Mouse (Mus musculus) forebrain, embryonic 10.5 days (tissue): ENCODE results near the gene Adam10. TPM values are rescaled to one million over a fixed set of nuclear protein-coding genes. Genes with fewer than 3 reads are reported as not detected.

Experiments used
- DNase-seq: peaks from one replicate; pipeline ENCODE4 v3.0.0-alpha.2; 2017; ENCODE audit warnings: low spot score; ENCODE audit errors: extremely low spot score
- H3K27ac ChIP-seq: fragments of 300-500 bp; sonication (generic); 2 replicates; pipeline ENCODE4 v1.5.1; 2016; ENCODE audit warnings: mild to moderate bottlenecking
- H3K27me3 ChIP-seq: fragments of 300-500 bp; sonication (generic); 2 replicates; pipeline ENCODE4 v1.6.1; 2016; ENCODE audit warnings: mild to moderate bottlenecking; ENCODE audit not compliant: poor library complexity, severe bottlenecking
- H3K36me3 ChIP-seq: fragments of 300-500 bp; sonication (generic); replicated peaks from 2 replicates; pipeline ENCODE4 v1.6.1; 2016; ENCODE audit warnings: mild to moderate bottlenecking, moderate library complexity
- H3K4me1 ChIP-seq: fragments of 300-500 bp; sonication (generic); 2 replicates; pipeline ENCODE4 v1.6.1; 2016
- H3K4me3 ChIP-seq: fragments of 300-500 bp; sonication (generic); 2 replicates; pipeline ENCODE4 v1.5.1; 2016; ENCODE audit warnings: mild to moderate bottlenecking, moderate library complexity
- H3K9me3 ChIP-seq: fragments of 300-500 bp; sonication (generic); 2 replicates; pipeline ENCODE4 v1.6.1; 2016; ENCODE audit warnings: mild to moderate bottlenecking, moderate library complexity
- WGBS: fragments of 180-500 bp; shearing (Covaris S2); methylation state at CpG from one replicate; pipeline ENCODE4 v1.1.7; 2016; 5-methylcytosine and 5-hydroxymethylcytosine counted together
- polyA plus RNA-seq: library from polyadenylated mRNA; unstranded; fragments of >200 nt; fragmentation: Nextera tagmentation; extraction: Ambion mirVana; gene quantifications from 2 replicates; pipeline ENCODE4 v1.2.1, GENCODE M21; 2016

Gene Adam10
- polyA plus RNA-seq, 1 experiment from 2014 or later, result 60.6 TPM

DNA sequence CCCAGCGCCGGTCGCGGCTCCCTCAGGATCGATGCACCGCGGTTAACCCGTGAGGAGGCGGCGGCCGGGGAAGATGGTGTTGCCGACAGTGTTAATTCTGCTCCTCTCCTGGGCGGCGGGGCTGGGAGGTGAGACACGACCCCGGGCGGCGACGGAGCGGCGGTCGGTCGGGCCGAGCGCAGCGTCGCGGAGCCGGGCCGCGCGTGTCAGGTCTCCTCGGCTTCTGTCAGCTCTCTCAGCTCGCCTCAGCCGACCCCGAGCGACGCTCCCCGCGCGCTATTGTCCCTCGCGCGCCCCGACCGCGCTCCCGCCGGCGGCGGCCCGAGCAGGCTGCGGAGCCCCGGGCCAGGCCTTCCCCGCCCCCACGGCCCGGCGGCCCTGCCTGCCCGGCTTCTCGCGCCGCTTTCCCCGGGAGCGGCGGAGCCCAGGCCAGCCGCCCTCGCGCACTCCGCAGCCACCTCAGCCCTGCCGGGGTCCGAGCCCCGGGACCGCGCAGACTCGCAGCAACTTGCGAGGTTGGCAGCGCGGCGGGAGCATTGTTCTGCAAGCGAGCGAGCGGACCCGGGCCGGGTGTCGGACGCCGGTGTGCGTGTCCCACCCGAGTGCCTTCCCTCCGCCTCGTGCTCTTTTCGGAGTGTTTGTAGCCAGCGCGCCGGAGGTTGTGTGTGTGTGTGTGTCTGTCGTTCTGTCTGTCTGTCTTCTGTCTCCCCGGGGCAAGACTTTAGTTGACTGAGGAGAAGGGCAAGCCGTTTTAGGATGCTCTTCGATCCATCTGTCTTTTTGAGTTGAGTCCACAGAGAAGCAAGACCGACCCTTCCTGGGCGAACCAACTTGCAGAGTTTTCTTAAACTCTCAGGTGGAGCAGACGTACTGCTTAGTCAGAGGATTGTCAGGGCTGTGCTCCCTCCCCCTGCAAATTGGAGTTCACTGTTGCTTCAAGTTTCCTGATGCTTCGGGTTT, 615 bp downstream of the Adam10 start:
- Histone ChIP-seq H3K36me3 (no peaks in the 10 kb centered on the region), H3K4me3 (peak overlapping the region; percentile 97), H3K4me1 (peaks cover 28% of the 10 kb centered on the region), H3K9me3 (no peaks in the 10 kb centered on the region), H3K27ac (peak overlapping the region; percentile 97), H3K27me3 (no peaks in the 10 kb centered on the region)
- peak; percentile 68 for DNase-seq
- under 1% methylated on average over 102 of the region's 103 CpGs for WGBS

DNA sequence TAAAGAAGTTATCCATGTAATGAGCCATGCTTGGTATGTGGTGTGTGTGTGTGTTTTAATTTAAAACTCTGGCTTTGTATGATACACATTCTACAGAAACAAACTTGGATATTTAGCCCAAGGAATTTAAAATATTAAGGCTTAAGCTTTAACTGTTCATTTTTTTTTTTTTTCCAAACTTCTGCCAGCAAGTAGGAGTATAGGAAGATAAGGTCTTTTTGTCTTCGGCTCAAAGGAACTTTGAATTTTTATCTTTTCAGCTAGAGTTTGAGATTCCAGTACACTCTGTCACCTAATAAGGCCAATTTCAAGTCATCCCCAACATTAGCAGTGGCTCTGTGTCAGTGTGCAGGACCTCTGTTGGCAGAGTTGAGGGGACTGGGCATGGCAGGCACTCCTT, 3.4 kb downstream of the Adam10 start:
- Histone ChIP-seq H3K27ac (no peak overlapping the region), H3K4me3 (no peak overlapping the region), H3K4me1 (peaks cover 28% of the 10 kb centered on the region), H3K36me3 (no peaks in the 10 kb centered on the region), H3K9me3 (no peaks in the 10 kb centered on the region), H3K27me3 (no peaks in the 10 kb centered on the region)
- no peak for DNase-seq
- 91% methylated on average over 1 of the region's 1 CpGs for WGBS

DNA sequence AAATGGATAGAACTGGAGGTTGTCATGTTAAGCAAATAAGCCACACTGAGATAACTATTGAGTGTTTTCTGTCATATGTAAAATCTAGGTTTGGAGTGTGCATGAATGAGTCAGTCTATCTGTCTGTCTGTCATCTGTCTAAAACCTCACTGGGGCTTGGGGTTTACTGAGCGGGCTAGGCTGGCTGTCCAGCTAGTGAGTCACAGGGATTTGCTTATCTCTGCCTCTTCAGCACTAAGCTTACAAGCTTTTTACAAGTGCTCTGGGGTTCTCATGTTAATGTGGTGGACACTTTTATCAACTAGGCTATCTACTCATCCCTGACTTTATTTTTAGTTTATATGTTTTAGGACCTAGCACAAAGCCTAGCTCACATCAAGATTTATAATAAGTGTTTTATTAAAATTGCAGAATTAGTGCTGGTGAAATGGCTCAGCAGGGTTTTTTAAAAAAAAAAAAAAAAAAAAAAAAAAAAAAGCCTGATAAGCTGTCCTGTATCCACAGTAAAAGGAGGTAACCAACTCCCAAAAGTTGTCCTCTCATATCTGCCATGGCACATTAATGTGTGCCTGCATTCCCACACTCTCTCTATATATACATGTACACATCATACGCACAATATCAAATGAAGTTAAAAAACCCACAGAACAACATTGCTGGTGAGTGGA, 9.6 kb downstream of the Adam10 start:
- no peak overlapping the region for H3K4me3 ChIP-seq
- H3K9me3 ChIP-seq, result no peaks in the 10 kb centered on the region
- no peaks in the 10 kb centered on the region for H3K36me3 ChIP-seq
- no peak overlapping the region for H3K27ac ChIP-seq
- no peaks in the 10 kb centered on the region for H3K4me1 ChIP-seq
- DNase-seq, result no peak
- 93% methylated on average over 2 of the region's 2 CpGs for WGBS
- no peaks in the 10 kb centered on the region for H3K27me3 ChIP-seq

DNA sequence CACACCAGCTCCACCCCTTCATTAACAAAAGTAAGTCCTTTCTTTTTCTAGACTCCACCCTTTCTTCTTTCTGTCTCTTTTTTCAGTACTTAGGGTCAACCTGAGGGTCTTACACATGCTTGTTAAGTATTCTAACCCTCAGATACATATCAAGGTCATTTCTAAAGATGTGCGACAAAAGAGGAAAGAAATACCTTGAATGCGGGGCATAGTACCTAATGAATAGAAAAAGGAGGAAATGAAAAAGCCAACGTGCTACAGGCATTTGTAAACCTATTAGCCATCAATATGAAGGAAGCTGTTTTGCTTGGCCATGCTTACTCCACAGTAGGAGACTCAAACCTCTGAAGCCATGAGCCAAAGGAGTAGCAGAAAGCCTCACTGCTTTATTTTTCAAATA, 11.1 kb downstream of the Adam10 start:
- WGBS, result 81% methylated on average over 3 of the region's 3 CpGs
- Histone ChIP-seq H3K36me3 (no peaks in the 10 kb centered on the region), H3K9me3 (no peaks in the 10 kb centered on the region), H3K27me3 (no peaks in the 10 kb centered on the region), H3K27ac (no peak overlapping the region), H3K4me1 (no peaks in the 10 kb centered on the region), H3K4me3 (no peak overlapping the region)
- no peak for DNase-seq

DNA sequence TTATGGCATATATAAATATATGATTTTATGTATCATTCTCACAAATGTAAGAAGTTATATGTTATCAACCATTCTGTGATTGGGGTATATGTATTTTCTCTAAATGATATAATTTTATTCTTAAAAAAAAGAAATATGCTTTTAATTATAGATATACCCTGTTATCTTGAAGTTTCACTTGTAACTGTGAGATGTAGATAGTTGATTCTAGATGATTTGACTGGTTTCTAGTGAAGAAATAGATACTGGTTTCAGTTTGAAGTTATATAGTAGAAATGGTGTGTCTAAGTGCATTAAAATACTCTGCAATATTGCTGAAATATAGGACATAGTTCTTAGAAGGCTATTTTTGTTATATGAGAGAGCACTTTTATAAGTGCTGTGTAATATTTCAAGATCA, 11.8 kb downstream of the Adam10 start:
- Histone ChIP-seq H3K9me3 (no peaks in the 10 kb centered on the region), H3K36me3 (no peaks in the 10 kb centered on the region), H3K27ac (no peak overlapping the region), H3K4me3 (no peak overlapping the region), H3K4me1 (no peaks in the 10 kb centered on the region), H3K27me3 (no peaks in the 10 kb centered on the region)
- no peak for DNase-seq

DNA sequence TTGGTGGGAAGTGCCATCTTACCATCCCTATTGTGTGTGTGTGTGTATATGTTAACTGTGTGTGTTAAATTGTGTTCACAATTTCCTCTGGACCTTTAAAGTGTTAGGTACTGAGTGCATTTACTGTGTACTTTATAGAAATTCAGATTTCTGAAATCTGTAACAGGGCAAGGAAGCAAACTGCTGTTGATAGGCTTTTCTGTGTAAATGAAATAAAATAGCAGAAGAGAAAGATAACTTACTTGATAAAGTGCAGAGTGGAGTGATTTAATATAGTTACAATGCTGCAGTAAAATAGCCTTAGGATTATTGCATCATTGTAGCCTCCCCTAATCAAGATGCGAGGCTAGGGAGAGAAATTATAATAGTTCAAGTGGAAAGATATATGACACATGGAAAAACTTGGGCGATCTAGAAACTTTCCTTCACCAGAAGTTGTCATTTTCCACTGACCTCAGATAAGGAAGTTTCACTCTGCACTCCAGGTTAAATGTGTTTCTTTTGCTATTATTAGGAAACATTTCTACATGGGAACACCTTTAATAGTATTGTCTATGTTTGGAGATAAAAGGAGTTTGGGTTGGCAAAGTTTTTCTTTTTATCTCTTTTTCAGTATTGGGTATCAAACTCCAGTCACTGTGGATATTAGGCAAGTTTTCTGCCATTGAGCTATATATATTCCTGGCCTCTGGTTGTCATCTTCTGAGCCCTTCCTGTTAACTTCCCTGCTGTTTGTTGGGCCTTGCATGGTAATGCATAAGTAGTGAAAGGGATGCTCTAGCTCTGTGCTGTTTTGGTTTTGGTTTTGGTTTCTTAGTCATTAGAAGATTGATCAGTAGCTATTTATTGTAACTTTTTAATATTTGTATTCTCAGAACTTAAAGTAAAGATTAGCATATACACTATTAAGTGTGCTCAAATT, 13.2 kb downstream of the Adam10 start:
- no peak overlapping the region for H3K4me3 ChIP-seq
- H3K4me1 ChIP-seq, result no peaks in the 10 kb centered on the region
- DNase-seq, result no peak
- 84% methylated on average over 2 of the region's 2 CpGs for WGBS
- H3K27ac ChIP-seq, result no peak overlapping the region
- H3K36me3 ChIP-seq, result no peaks in the 10 kb centered on the region
- no peaks in the 10 kb centered on the region for H3K9me3 ChIP-seq
- no peaks in the 10 kb centered on the region for H3K27me3 ChIP-seq

DNA sequence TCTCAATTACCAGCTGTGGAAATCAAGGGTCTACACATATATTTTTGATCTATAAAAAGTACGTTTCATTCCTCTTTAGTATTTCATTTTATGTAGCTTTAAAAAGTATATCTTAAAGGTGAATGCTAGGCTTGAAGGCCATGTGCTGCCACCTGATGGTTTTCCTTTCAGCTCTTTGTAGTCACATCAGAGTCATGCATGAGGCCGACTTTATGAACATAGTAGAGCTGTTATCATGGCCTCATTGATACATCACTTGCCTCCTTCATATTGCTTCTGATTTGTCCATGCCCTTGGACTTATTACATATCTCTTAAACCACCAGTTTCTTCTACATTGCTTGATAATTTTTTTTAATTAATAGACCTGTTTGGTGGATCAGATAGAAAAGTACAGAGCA, 16.9 kb downstream of the Adam10 start:
- H3K4me3 ChIP-seq, result no peak overlapping the region
- WGBS, result 86% methylated on average over 2 of the region's 2 CpGs
- no peak overlapping the region for H3K27ac ChIP-seq
- H3K36me3 ChIP-seq, result no peaks in the 10 kb centered on the region
- H3K9me3 ChIP-seq, result no peaks in the 10 kb centered on the region
- H3K4me1 ChIP-seq, result peaks cover 3% of the 10 kb centered on the region
- H3K27me3 ChIP-seq, result no peaks in the 10 kb centered on the region
- no peak for DNase-seq

DNA sequence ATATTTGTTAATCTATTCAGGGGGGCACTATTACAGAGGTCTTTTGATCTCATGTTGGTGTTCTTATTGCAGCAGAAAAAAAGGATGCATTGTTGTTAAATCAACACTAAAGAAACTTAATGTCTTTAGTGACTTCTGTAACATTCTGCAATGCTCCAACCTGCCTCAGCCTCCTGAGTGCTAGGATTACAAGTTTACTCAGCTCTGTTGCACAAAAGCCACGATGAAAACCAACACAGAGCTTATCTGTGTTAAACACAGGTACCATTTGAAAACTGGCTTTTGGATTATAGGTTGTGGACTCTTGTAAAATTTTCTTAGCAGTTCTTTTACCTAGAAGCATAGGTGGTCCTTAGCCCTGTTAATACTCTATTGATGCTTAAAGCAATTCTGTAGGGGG, 19.3 kb downstream of the Adam10 start:
- H3K36me3 ChIP-seq, result no peaks in the 10 kb centered on the region
- H3K4me3 ChIP-seq, result no peak overlapping the region
- H3K27ac ChIP-seq, result no peak overlapping the region
- WGBS, result 88% methylated on average over 1 of the region's 1 CpGs
- DNase-seq, result no peak
- peaks cover 6% of the 10 kb centered on the region for H3K4me1 ChIP-seq
- H3K27me3 ChIP-seq, result no peaks in the 10 kb centered on the region
- H3K9me3 ChIP-seq, result no peaks in the 10 kb centered on the region

DNA sequence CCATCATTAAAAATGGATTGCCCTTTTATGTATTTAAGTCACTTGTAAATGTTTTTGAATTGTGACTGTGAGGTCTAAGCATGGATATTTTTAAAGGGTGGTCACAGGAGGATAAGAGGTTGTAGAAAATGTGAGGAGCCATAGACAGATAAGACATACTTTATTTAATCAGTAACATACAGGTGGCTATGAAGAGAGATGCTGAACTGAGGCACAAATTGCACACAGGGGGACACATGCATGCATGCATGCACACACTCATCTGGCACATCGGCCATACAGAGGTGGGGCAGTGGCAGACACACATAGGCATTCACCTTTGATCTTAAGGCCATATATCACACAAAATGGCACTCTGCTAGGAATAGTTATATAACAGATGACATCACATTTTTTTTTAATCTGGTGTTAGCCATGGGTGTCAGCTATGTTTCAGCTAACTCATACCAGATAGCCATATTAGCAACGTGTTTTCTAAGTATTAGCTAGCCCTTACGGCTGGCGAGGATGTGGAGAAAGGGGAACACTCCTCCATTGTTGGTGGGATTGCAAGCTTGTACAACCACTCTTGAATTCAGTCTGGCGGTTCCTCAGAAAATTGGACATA, 24.9 kb downstream of the Adam10 start:
- Histone ChIP-seq H3K4me3 (no peak overlapping the region), H3K27ac (no peak overlapping the region), H3K4me1 (peaks cover 6% of the 10 kb centered on the region), H3K27me3 (no peaks in the 10 kb centered on the region), H3K9me3 (no peaks in the 10 kb centered on the region), H3K36me3 (peaks cover 20% of the 10 kb centered on the region)
- 95% methylated on average over 5 of the region's 5 CpGs for WGBS
- DNase-seq, result no peak

DNA sequence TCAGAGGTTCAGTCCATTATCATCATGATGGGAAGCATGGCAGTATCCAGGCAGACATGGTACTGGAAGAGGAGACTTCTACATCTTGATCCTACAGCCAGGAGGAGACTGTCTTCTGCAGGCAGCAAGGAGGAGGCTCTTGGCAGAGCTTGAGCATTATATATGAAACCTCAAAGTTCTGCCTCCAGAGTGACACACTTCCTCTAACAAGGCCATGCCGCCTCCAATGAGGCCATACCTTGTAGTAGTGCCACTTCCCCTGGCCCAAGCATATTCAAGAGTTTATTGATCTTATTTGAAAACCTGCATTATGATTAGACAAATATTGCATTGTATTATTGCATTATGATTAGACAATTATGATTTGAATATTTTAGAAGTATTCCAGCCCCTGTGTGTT, 27.6 kb downstream of the Adam10 start:
- DNase-seq, result no peak
- Histone ChIP-seq H3K27me3 (no peaks in the 10 kb centered on the region), H3K27ac (no peak overlapping the region), H3K9me3 (no peaks in the 10 kb centered on the region), H3K4me1 (no peaks in the 10 kb centered on the region), H3K4me3 (no peak overlapping the region), H3K36me3 (peaks cover 20% of the 10 kb centered on the region)
- 94% methylated on average over 1 of the region's 1 CpGs for WGBS

DNA sequence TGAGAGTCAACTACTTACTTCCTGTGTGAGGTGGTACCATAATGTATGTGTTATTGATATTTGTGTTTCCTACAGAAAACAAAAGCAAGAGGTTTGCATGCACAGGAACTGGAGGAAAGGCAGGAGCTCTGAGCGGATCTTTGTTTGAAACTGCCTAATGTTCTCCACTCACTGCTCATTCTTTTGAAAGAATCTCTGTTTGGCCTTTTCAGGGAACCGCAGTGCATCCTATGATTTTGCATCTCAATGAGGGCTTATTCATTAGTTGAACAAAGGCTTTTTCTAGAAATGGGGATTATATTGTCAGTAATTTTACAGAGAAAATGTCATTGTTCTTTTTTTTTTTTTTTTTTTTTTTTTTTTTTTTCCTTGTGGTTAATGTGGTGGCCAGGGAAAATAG, 50.7 kb downstream of the Adam10 start:
- 0 out of 2 replicates have a peak, but pooled peaks cover 5% of the 10 kb centered on the region for H3K36me3 ChIP-seq
- 40% methylated on average over 2 of the region's 2 CpGs for WGBS
- no peaks in the 10 kb centered on the region for H3K9me3 ChIP-seq
- H3K27ac ChIP-seq, result no peak overlapping the region
- H3K4me1 ChIP-seq, result peaks cover 15% of the 10 kb centered on the region
- no peak for DNase-seq
- H3K4me3 ChIP-seq, result no peak overlapping the region
- H3K27me3 ChIP-seq, result no peaks in the 10 kb centered on the region

DNA sequence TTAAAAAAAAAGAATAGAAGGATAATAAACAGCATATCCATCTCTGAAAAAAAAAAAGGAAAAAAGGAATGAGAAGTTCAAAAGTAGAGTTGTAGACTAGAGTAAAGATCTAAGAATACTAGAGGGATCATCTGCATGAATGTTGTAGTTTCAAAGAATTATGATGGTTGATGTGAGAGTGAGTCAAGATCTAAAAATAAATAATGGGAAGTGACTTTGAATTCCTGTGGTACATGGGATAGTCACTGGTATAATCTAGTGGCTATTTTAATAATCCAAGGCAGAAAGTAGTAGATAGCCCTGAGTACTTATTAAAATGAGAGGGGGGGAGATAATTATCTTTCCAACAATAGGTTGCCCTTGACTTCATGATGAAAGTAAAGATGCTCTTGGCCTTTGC, 52.3 kb downstream of the Adam10 start:
- peaks cover 15% of the 10 kb centered on the region for H3K4me1 ChIP-seq
- H3K27ac ChIP-seq, result no peak overlapping the region
- H3K9me3 ChIP-seq, result no peaks in the 10 kb centered on the region
- H3K4me3 ChIP-seq, result no peak overlapping the region
- H3K36me3 ChIP-seq, result 0 out of 2 replicates have a peak, but pooled peaks cover 5% of the 10 kb centered on the region
- H3K27me3 ChIP-seq, result no peaks in the 10 kb centered on the region
- DNase-seq, result no peak
